Mouse (Mus musculus) layer of hippocampus, adult 9-10 months (tissue): ENCODE measurements around the gene Ifngr2.
"Not testable (repeated sequence)": the region's sequence is repeated elsewhere in the genome, so short reads cannot be mapped to it uniquely, and the experiment has no call there.

Experiments
- DNase-seq: peaks from one replicate; pipeline ENCODE4 v3.0.0; 2022; ENCODE audit warnings: low spot score

Gene Ifngr2

DNA sequence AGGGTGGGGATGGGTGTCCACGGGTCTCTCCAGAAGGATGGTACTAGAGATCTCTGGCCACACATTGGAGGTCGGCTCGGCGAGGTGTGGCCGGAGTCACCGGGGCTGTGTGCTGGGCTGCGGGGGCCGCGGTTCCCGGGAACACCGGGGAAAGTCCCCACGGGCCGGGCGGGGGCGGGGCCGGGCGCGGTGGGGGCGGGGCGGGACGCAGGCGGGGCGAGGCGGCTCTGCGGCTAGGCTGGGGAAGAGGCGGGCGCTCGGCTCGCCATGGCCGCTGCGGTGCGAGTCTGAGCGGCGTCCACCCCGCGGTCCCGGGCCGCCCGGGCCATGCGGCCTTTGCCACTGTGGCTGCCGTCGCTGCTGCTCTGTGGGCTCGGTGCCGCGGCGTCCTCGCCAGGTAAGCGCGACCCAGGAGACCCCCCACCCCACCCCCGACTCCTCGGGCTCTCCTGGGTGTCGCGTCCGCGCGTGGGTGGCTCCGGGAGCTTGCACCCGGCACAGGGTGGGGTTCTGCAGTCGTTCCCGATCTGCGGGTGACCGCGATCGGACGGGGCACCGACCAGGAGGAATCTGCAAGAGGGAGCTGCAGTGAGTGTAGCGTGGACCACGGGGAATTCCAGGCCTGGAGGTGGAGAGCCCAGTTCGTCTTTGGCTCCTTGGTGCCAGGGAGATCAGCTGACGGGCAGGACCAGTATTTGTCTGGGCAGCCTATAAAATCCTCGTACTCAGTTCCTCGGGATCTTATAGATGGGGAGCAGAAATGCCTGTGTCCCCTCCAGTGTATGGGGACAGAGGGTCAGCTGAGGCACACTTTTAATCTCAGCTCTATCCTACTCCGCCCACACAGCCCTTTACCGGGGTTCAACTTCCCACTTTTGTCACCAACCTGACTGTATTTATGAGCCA is at the start of gene Ifngr2:
Ifngr2 (plus strand) TSS at position 237 of the 906 bp plus-strand sequence.
- DNase-seq, result no peak

DNA sequence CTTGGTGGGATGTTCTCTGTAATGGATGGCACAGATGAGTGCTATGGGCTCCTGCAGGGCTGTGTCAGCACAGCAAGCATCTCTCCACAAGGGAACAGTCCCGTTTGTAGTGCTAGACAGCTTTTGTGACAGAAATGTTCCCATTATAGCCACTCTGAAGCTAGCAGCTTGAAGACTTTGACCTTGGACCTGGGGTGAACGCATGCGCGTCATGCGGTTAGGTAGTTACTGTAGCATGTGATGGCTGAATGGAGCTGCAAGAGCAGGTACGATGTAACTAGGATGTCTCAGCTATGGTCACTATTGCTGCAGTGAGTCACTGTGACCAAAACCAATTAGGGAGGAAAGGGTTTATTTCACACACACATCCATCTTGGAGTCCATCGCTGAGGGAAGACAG is 48.8 kb upstream of the Ifngr2 start:
- no peak for DNase-seq

DNA sequence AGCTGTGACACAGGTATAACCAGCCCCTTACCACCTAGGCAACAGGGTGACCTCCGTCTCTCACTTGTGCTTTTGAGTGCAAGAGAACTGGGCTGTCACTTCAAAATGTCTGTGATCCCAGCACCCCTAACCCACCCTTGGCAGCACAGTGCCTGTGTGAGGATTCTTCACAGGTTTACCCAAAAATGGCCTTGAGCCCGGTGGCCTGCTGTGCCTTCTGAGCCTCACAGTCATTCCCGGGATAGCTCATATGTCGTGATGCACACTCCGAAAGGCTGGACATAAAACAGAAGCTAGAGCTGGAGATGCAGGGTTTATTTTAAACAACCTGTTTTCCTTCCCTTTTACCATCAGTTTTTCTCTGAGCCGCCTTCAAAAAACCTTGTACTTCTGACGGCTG is 42.2 kb upstream of the Ifngr2 start:
- no peak for DNase-seq

DNA sequence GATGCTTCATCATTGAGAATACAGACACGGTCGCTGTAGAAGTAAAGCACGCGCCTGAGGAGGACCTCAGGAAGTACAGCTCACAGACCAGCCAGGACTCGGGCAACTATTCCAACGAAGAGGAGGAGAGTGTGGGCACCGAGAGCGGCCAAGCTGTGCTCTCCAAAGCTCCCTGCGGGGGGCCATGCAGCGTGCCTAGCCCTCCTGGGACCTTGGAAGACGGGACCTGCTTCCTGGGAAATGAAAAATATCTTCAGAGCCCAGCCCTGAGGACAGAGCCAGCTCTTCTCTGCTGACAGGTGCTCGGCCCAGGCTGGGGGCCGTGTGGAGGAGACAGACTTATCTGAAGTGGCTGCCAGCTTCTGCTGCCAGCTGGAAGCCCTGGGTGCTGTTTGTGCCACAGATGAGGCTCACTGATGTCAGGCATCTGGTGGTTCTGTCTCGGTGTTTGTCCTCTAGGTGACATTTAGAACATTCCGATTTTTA is 41.7 kb upstream of the Ifngr2 start:
- no peak for DNase-seq

DNA sequence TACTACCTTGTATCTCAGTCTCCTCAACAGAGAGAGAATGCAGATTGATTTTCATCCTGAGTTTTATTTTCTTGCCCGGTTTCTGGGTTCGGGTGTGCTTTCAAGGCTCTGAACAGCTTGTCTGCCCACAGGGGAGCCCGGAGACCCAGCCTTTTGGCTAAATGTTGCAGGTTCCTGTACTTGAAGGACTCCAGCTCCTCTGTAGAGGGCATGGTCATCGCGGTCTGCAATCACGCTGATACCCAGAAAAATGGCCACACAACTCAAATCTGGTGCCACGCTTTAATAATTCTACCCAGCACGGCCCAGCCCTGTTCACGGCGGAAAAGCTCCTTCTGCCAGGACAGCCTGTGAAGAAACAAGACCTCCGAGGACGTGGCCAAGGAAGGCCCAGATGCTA is 40.5 kb upstream of the Ifngr2 start:
- no peak for DNase-seq

DNA sequence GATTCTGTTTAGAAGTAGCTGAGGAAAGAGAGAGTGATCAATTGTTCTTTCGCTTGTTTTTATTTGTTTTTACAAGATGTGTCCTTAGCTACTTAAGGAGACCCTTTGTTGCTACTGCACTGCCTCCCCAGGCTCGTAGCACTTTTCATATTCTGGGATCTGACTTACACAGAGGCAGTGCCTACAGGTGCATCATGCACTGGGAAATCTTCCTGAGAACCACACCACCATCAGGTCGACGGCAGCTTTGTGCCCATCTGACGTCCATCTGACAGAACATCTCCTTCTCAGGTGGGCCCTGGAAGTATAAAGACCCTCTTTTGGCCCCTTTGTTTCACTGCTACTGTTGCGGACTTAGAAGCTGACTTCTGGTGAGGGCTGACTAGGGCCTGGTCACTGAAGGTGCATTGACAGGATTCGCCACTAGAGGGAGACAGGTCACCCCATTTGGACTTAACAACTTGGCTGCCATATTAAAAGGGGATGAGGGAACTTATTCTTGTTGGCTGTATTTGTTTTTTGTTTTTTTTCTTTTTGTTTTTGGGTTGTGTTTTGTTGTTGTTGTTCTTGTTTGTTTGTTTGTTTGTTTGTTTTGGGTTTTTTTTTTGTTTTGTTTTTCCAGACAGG is 34.6 kb upstream of the Ifngr2 start:
- DNase-seq, result peak; percentile 90

DNA sequence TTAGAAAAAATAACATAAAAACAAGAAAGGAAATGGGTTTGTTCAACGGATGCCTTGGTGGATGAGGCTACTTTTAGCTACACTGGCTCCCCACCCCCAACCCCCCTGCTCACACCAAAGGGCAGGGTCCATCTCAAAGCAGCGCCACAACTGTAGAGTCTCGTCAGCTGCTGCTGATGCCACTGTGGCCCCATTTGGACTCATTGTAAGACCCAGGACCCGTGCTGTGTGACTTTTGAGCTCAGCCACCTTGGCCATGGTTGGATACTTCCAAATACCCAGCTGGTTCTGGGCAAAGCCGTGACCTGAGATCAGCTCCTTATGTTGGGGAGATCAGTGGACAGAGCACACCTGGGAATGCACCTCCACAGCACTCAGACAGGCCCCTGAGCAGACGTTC is 33.8 kb upstream of the Ifngr2 start:
- no peak for DNase-seq

DNA sequence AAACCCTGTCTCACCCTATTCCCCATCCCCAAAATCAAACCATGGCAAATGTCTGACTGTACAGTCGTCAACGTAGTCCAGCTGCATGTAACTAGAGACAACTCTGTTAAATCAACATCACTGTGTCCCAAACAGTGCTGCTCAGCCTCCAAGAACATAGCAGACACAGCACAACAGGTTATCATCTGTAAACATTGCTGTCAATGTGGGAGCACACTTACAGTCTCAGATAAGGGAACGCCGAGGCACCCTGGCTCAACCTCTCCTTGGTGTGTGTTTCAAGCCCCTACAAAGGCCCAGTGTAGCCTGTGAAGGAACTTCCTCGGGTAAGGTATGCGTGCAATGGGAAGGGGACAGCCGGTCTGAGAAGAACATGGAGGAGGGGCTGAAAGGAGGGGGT is 29.9 kb upstream of the Ifngr2 start:
- DNase-seq, result no peak

DNA sequence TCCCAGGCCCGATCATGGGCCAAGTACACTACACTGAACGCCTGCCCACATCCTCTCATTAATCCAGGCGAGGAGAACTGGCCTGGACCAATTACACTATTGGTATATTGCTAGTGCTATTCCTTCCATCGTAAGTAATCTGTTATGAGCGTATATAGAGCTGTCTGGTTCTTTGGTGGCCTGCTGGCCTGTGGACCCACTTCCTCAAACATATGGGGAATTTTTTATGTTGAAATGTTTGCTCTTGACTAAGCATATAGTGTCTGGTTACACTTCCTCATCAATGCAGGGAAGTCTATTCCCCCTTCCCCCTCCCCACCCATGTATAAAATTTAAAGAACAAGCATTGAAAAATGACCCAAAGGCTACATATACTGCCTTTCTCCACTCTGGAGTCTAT is 24.8 kb upstream of the Ifngr2 start:
- no peak for DNase-seq

DNA sequence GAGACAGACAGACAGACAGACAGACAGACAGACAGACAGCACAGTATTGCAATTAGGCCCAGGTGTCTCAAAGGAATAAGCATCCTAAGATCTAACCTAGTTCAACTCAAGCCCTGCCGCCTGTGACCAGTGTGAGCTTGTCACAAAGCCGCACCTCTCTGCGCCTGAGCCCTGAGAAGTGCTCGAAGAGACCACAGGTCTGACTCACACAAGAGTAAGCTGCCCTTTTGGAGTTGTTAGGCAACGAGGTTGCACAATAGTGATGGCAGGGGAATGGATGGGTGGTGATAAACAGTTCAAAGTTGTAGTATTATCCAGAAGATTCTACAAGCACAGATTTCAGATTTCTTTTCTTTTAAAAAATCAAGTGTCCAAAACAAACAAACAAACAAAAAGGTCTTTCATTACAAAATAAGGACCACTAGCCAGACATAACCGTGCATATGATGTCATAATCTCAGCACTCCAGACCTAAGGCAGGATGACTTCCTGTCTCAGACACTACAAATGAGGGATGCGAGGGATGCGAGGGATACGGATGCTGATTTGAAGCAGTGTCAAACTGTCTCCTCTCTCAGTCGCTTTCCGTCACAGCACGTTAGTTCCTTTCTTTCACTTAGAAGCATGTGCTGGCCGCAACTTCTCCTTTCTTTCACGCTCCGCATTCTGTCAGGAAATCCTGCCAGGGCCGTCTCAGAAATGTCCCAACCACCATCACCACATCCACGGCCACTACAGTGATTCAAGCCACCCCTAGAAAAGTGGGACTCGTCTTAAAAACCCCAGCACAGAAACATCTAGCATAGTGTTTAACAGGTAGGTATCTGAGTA is 24.2 kb upstream of the Ifngr2 start:
- no peak for DNase-seq

DNA sequence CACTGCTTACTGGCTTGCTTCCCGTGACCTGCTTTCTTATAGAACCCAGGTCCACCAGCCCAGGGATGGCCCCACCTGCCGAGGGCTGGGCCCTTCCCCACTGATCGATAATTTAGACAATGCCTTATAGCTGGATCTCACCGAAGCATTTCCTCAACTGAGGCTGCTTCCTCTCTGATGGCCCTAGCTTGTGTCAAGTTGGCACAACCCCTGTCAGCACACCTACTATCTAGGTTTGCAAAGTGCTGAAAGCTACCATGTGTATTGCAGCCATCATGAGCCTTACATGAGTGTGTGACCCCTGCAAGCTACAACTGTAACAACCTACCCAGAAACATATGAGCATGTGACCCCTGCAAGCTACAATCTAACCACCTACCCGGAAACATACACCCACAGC is 22.7 kb upstream of the Ifngr2 start:
- DNase-seq, result no peak

DNA sequence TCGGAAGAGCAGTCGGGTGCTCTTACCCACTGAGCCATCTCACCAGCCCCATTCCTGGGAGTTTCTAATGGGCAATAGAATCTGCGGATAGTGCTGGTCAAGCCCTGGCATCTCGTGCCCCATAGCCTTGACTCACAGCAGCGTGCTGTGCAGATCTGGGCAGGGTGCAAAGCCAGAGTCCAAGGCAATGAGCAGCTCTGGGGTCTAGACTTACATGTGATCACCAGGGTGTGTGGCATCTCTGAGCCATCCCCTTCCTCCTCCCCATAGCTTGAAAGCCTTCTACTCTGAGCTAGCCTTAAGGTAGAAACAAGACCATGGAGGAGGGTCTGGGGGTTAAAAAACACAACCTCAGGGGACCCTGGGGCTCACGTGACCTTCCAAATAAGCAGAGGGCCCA is 20.6 kb upstream of the Ifngr2 start:
- DNase-seq, result no peak

DNA sequence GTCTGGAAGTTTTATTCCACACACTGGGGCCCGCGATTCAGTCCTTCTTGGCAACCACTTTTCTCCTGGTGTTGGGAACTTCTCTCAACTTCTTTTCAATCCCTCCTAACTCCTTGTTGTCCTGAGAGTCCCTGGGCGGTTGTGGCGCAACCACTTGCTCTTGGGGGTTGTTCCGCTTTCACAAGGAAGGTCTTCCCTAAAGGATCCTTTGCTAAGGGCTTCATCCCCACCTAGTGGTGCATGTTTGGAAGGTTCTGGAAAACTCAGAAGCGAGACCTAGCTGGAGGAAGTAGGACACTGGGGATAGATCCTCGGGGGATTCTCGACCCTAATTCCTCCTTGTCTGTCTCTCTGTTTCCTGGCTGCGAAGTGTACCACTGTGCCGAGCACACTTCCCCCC is 19.8 kb upstream of the Ifngr2 start:
- no peak for DNase-seq

DNA sequence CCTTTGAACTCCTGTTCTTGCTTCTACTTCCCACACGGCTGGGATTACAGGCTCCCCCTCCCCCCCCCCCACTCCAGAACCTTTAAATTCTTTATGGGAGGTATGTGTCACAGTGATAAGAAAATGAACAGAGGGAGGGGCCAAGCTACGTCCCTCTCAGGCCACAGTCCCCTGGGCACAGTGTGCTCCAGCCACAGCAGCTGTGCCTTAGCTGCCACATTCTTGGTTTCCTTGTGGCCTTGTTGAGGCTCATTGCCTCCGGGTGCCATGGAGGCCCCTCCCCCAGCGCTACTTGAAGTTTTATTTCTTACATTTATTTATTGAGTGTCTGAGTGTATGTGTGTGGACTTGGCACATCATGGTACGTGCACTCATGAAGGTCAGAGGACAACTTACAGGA is 19.4 kb upstream of the Ifngr2 start:
- no peak for DNase-seq

DNA sequence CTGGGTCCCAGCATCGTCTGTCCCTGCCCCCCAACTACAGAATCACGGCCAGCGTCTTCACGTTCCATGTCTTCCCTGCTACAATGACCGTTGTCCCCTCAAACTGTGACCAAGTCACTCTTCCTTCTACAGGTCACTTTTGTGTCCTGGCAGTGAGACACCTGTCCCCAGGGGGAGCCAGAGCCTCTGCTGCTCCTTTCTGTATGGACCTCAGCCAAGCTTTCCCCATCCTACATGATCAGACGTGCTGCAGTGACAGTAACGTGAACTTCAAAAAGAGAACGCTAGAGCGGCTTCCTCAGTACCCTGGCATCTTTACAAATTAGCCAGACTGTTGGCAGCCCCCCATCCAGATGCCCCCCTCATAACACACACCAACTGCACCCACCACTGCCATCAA is 18.3 kb upstream of the Ifngr2 start:
- DNase-seq, result no peak

DNA sequence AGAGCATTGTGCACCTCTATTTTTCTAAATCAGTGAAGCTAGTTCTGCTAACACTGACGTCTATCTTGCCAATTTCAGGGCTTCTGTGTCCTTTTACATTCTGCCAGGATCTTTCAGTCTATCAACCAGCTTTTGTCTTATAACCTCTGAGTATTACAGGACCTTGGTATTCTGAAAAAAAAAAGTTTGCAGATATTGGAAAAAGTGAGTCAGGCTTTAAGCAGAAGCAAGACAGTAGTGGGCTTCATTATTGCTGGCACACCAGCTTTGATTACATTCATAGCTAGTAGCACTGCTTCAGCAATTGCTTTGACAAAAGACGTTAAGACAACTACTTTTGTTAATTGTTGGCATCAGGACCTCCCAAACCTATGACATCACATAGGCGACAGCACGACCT is 16.0 kb upstream of the Ifngr2 start:
- DNase-seq, result not testable (repeated sequence)

DNA sequence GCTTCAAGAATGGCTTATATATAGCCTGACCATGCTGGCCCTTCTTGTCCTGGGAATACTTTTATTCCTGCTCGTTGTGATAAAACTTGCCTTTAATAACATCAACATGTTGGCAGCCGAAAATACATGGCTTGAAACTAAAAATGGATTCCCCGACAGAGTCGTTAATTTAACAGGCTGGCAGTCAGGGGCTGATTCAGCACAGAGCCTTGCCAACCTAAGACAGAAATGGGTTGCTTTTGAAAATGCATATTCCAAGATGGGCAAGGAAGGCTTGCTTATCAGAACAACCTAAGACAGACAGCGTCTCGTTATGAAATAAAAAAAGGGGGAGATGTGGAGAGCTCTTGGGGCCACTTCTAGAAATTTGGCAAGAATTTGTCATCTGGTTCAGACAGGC is 15.0 kb upstream of the Ifngr2 start:
- no peak for DNase-seq

DNA sequence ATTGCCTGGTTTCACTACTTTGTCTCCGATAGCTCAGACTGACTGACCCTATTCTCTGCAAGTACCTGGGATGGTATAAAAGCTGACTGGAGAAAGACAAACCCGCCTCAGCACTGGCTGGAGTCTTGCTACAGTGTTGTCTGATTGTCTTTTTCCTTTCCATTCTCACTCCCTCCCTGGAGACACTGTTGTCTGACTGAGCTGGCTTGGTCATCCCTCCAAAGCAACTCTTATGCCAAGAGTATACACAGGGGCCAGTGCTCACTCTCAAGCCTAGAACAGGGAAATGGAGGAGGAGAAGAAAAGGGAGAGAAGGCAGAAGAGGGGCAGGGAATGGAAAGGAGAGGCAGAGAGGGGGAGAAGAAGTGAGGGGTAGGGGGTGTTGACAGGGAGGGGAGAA is 14.4 kb upstream of the Ifngr2 start:
- DNase-seq, result no peak

DNA sequence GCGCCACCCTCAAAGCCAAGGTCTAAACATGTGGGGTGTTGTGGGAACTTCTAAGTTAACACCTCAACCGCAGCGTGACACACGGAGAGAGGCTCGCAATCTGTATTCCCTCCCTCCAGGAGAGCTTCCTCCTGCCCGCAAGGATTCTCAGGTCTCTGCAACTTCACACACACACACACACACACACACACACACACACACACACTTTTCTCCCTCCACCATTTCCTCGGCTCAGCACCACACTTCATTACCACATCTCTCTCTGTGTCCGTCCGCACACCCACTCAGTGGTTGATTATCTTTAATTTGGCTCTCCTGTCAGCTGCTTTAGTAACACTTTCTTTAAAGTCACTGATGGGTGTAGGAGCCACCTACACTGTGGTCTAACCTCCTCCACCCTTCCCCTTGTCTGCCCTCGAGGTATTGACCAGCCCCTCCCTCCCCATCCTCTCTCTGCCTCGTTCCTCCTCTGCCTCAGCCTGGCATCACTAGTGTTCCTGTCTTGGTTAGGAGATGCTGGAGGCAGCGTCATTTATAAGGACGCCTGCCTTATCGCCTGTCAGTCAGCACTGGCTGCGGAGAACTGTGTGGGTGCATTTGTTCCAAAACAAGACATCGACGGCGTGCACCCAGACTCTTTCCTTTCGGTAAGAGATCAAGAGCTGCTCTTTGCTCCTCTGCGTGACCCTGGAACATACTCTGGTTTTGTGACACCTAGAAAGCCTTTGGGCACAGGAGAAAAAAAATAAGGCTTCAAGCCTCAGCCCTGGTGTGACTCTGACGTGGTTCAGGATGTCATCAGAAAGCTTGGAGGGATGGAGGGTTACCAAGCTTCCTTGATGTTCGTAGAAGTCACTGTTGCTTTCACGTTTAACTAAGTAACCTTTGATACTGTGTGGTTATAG is 13.5 kb upstream of the Ifngr2 start:
- no peak for DNase-seq

DNA sequence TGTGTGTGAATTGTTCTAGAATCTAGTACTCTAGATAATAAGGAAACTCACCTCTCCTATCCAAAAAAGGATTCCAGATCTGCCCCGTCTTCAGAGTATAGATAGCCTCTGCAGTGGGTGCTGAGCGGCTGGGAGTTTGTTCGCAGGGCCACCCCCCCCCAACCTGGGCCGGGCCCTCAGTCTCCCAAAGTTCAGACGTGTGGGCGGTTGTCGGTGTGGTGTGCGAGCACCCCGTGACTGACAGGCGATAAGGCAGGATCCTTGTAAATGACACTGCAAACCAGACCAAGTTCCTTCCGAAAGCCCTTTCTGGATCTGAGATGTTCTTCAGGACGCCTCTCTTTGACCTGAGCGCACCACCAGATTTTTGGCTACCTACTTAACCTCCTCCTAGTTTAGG is 12.4 kb upstream of the Ifngr2 start:
- no peak for DNase-seq

DNA sequence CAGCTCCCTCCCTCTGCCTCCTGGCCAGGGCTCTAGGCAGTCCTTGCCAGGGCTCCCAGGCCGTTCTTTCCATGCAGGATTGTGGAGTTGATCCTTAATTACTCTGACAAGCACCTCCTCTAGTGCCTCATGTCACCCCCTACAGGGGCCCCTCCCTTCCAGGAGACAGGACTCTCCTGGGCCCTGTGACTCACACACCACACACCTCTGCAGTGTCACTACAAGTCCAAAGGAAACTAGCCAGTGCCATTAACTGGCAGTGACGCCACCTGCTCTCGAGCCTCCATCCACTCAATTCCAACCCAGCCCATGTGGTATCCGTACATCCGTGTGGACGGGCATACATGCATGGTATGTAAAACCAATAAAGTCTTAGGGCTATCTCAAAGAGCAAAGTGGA is 12.0 kb upstream of the Ifngr2 start:
- no peak for DNase-seq

DNA sequence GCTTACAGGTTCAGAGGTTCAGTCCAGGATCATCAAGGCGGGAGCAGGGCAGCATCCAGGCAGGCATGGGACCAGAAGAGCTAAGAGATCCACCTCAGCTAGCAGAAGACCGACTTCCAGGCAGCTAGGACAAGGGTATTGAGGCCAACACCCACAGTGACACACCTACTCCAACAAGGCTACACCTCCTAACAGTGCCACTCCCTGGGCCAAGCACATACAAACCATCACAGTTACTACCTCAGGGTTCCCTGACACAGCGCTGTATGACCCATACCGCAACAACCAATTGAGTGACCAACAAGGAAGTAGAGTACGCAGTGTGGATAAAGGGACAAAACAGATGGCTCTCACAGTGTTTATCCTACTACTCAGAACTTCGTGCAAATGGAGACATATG is 10.5 kb upstream of the Ifngr2 start:
- no peak for DNase-seq
